Mouse (Mus musculus): Measurements from ENCODE around the gene Cgnl1. TPM values are rescaled to one million over a fixed set of nuclear protein-coding genes. Genes with fewer than 3 reads are reported as not detected.

The Cgnl1 gene
- total and polyA plus RNA-seq, 3 experiments: 9.6 to 99.0 (median 91.4) TPM

DNA sequence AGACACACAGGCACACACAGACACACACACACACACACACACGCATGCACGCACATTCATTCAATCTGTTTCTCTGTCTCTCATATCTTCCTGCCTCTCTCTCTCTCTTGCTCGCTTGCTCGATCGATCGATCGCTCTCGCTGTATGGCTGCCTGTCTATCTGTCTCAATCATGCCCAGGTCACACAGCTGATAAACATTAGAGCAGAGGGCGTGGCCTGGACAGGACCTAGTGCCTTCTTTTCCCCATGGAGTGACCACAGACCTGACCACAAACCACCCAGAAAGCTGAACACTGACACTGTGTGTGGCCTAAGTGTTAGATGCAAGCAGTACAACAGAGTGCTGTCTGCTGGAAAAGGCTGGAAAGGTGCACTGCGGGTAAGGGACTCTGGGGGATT is 60.6 kb downstream of the Cgnl1 start:
- DNase-seq: no peak

DNA sequence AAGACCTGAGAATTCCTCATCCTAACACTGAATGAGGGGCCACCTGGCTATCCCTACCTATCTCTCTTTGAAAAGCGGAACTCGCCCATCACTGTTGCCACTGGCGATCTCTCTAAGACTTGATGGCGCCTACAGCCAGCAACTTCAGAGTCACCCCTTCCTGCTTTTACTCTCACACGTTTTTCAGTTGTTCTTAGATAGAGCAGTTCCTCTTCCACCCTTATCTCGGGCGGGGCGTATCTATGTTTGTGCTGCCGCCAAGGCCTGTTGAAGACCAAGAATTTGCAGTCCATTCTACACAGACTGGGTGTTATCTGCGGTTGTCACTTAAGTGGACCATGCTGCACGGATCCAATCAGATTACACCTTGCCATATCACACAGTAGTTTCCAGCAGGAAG is 62.2 kb downstream of the Cgnl1 start:
- no peak for DNase-seq

DNA sequence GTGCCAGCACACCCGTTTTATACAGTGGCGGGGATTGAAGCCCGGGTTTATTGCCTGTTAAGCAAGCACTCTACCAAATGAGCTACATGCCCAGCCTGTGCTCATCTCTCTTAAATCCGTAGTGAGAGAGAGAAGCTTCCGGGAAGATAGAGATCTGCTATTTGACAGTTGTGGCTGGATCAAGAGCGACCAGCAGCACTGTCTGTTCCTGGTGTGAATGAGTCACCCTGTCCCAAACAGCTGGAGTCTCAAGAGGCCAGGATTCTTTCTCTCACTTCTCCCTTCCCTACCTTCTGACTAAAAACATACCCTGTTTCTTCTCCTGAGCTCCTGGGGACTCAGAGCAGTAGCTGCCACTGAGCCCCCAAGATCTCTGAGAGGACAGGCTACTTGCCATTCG is 63.4 kb downstream of the Cgnl1 start:
- no peak for DNase-seq

DNA sequence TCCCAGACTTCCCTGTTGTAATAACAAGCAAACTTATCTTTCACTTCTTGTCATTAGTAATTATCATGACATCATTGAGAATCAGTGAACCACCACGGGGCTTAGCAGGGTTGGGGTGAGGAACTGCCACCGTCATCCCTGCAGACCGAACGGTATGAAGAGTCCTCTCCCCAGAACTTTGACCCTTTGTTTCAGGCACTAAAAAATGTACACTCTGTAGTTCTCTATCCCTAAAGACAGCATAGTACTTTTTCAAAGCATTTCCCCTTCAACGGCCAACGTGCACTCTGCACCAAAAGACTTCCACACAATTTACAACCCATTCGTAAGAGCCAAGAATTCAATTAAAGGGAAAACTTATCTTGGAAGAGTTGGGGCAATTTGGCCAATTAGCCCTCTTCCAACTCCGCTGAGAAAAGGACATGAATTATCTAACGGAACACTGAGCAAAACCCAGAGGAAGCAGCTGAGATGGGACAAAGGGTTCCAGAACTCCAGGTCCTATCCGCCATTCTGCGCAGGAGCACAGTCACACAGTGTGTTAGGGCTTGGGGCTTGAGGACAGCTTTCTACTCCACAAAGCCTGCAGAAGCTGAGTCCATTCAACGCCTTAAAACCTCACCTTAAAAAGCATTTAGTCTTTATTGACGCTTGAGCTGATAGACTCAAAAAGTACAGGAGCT is 66.9 kb downstream of the Cgnl1 start:
- DNase-seq: no peak

DNA sequence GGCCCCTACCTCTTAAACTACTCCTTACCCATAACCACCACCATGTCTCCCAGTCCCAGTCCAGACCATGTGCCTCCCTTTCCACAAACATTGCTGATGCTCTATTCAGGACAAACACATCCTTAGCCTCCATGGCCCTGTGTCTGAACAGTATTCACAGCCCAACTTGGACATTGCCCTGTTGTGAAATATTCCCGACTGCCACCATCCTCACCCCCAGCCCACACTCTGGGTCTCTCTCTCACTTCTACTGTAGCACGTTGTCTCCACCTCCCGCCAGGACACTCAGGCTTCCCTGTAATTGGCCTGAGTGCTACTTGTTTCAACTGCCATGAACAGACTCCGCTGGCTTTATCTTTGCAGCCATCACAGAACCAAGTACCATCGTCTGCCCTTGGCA is 72.3 kb downstream of the Cgnl1 start:
- no peak for DNase-seq

DNA sequence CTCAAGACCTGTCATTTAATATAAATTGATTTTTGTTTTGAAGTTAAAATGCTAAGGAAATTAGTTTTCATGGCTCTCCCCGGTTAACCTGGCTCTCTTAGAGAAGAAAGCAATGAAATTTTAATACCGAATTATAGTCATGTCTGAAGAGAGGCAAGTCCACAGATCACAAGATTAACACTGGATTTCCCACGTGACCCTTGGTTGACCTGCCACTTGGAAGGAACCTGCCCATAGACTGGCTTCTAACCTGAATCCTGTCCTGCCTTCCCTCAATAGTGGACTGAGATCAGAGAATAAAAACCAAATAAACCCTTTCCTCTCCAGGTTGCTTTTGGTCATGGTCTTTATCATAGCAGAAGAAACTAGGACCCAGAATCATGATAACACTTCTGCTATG is 73.3 kb downstream of the Cgnl1 start:
- DNase-seq: no peak

DNA sequence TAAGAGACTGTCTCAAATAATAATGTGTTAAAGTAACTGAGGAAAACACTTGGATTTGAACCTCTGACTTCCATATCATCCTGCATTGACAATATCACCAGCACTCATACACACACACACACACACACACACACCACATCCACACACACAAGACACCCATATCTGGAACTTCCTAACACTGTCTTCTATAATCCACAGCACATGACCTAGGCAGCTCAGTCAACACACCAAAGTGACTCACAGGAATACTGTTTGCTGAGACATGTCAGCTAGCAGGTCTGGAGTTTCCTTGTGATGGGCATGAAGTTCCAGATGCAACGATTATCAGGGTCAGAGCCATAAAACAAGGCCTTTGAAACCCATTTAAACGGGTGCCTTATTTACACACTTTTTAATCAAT is 74.2 kb downstream of the Cgnl1 start:
- DNase-seq: no peak

DNA sequence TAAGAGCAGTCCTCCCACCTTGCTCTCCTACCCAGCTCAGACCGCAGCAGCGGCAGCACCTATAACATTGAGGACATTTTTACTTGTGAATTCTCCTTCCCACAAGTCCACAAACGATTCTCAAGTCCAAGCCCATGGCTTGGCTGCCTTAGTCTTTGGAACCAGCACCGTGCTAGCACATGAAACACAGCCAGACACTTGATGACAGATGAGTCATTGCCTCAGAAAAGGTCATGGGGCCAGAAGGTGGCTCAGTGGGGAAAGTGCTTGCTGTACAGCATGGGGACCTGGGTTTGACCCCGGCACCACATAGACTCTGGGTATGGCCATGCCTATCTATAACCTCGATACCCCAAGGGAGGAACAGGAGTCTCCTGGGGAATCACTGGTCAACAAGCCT is 74.6 kb downstream of the Cgnl1 start:
- peak; percentile 84 for DNase-seq

DNA sequence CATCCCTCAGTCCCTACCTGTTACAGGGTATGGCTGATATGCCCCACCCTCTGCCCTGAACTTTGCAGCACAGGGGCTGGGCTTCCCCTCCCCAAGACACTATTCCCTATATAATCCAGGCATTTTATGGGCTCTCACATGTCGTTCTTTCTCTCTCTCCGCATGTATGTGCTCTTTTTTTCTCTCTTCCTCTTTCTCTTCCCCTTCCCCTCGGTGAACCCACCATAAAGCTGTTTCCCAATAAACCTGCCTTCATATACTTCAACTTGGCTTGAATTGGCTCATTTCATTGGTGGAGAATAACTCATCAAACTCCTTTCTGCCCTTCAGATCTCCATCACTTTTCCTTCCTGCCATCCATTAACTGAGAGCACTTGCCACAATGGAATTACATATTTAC is 76.3 kb downstream of the Cgnl1 start:
- no peak for DNase-seq

DNA sequence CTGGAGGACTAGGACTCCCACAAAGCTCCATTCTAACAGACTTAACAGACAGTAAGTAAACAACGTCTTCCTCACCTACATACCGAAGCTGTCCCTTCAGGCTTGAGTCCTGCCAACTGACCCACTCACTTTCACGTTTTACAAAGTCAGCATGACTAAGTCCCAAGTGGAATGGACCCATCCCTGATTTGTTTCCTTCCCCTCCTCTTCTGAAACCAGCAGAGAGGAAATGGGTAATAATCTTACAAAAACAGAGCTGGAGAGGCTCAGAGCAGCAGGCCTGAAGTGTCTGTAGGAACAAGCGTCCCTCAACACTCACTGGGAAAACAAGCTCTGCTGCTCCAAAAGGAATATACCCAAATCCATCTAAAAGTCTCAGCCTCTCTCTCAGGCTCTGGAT is 77.2 kb downstream of the Cgnl1 start:
- DNase-seq: no peak

DNA sequence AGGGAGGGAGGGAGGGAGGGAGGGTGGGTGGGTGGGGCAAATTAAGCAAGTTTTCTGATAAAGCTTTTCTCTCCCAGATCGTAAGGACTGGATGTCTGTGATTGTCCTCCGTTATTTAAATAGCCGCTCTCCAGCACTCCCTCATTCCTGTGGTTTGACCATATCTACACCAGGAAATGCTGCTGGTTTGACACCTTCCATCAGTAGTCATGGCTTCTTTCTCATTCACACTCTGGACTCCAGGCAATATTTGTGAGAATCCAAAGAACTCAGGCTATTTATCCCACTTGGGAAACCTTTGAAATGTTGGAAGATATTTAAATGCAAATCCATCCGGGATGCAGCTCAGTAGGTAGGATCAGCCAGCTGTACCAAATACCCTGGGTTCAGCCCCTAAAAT is 77.6 kb downstream of the Cgnl1 start:
- no peak for DNase-seq

DNA sequence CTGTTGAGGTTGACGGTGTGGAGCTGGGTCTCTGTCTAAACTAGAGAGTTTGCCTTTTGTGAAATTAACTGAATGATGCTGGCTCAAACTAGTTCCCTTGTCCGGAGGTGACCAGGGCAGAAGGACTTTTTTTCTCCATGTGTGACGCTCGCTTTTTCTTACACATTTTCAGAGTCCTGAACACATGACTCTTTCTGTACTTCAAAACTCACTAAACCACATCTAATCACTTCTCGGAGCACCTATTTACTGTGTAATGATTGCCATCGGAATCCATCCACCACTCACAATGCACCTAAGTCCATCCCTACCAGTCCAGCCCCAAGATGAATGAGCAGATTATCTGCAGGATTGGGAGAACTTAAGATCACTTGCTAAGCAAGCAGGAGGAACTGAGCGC is 79.2 kb downstream of the Cgnl1 start:
- no peak for DNase-seq

DNA sequence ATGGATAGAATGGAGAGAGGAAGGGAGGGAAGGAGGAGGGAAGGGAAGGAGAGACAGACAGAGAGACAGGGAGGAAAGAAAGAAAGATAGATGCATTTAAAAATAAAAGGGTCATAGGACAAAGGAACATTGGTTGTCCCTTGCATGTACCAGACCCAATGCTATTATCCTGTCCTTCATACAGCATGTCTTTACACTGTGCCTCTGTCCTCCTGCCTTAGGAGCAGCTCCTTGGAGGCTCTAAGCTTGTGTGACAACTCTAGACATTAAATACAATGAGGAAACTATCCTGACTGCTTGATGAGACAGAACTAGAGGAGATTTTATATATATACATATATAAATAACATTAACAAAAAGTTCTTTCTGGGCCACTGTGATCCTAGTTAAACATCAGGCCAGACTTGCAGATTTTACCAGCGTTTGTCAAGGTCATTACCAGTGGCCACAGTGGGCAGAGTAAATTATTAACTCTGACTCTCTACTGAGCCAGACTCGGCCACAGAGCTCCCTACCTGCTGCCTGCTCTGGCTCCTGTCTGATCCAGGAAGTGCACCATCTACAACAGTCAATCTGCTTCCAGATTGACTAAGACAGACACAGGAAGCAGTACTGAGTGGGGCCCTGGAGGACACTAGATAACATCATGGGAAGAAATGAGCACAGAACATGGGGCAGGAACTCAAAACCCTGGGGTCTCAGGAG is 81.9 kb downstream of the Cgnl1 start:
- no peak for DNase-seq

DNA sequence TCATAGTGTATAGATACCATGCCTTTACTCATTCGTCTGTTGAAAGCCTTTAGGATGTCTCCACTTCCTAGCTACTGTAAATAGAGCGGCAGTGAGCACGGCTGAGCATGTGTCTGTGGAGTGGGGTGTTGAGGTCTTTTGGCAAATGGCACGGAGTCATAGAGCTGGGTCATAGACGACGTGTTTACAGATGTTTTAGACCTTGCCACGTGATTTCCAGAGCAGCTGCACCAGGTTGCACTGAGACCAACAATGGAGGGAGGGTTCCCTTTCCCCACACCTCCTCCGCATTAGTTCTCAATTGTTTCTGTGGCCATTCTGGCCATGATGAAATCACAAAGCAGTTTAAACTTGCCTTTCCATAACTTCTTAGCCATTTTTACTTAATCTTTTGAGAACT is 84.9 kb downstream of the Cgnl1 start:
- DNase-seq: no peak

DNA sequence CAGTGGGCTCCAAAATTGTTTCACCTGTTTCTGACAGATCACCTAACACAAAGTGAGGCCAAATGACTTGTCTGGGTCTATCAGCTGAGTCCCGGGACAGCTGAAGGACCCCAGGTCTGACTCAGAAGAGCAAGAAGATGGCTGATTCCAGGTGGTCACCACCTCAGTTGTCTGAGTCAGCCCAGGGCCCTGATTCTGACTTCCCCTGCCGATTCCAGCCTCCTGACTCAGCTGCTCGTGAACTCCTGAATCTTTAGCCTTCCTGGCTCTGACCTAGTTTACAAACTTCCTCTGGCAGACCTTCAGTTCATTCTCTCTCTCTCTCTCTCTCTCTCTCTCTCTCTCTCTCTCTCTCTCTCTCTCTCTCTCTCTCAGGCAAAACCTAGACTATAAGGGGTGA is 86.6 kb downstream of the Cgnl1 start:
- peak; percentile 76 for DNase-seq

DNA sequence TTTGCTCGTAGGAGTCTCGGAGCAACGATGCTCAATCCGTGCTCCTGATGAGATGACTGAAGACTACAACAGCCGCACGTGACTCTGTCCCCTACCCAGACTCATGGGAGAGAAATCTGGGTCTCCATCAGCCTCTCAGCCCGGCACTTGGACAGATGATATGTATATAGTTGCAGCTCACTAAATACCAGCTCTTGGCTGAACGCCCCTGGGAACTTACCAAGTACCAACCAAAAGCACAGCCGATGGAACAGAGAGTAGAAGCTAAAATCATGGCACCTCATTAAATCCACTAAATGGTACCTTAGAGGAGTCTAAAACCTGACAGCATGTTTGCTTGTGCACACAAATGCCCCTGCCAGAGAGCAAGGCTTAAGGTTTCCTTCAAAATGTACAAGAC is 91.0 kb downstream of the Cgnl1 start:
- no peak for DNase-seq

DNA sequence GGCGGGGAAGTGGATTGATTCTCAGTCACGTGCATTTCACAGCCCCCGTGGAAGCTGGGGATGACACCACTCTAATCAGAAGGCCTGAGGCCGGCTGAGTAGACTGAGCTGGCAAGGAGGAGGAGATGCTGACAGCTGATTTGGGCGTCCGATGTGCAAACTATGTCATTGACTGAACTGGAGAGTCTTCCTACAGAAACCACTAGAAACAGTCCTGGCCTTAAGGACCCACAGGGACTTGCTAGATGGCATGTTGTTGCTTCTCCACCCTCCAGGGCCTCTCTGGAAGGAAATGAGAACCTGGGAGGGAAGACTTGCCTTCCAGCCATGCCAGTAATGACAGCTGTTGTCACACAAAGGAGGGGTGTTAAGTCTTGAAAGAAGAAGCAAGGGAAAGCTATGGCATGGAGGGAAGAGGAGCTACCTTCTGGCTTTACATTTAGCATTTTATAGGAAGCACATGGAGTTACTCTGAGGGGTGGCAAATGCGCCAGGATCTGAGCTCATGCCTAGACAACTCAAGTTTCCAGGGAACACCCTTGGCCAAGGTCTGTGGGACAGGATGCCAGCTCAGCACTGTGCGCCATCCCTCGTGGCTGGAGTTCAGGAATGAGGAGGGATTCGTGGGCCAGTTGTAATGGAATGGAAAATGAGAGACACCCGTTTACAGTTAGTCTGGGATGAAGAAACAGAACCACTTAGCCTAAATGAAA is 92.1 kb downstream of the Cgnl1 start:
- peak; percentile 23 for DNase-seq

DNA sequence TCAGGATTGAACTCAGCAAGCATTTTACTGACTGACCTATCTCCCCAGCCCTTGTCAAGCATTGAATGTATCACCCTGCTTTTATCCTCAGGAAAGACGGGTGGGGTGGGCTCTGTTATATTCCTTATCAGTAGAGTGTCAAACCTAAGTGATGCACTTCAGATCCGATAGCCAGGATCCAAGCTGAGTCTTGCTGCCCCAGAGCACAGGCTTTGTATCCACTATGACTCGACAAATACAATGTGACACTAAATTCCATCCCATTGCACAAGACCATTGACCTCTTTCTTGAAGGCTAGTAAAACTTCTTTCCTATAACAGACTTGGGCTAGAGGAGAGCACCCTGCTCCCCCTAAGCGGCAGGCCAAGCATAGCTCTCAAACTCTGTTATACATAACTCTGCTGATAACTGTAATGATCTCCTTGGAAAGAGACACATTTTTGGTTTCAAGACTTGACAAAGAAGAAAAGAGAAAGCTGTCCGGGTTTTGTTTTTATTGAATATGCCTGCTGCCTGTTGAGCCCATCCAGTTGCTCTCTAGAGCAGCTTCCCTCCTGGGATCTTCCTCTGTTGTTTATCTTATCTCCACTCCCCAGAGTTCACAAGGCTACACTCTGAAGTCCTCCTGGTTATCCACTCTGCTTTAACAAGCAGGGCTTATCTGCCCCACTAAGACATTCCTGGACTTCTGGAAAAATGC is 94.3 kb downstream of the Cgnl1 start:
- DNase-seq: peak; percentile 42

DNA sequence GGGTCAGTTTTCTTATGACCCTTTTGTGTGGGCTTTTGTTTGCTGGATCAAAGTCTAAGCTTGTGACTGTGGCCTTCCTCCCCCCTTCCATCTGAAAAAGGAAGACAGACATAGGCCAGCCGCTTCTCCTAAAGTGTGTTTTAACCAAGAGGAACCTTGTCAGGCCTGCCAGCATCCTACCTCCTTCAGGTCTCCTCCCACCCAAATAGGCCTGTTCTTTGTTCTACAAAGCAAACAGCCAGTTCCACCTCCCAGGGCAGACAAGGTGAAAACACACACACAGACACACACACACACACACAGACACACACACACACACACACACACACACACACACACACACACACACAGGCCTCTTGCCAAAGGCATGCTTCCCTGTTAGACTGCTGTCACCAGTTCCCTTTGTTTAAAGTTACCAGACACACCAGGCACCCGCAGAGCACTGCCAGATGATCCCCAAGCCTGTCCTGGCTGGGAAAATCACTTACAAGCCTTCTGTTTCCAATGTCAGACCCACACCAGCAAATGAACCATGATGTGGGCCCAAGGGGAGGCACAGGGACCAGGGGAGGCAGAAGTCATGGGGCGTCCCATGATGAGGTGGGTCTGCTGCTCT is 95.5 kb downstream of the Cgnl1 start:
- no peak for DNase-seq

DNA sequence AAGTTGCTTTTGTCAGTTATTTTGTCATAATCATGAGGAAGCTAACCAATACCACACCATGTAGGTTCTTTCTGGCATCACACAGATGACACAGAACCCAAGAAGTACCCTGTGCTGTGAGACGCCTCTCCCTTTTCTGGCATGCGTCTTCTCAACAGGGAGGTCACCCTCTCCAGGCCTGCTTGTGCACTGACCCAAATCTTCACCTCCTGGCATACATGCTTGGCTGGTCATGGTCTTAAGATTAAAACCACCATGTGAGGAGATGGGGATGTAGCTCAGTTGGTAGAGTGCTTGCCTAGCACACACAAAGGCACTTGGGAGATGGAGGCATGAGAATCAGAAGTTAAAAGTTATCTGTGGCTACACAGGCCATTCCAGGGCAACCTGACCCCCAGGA is 96.2 kb downstream of the Cgnl1 start:
- DNase-seq: no peak

DNA sequence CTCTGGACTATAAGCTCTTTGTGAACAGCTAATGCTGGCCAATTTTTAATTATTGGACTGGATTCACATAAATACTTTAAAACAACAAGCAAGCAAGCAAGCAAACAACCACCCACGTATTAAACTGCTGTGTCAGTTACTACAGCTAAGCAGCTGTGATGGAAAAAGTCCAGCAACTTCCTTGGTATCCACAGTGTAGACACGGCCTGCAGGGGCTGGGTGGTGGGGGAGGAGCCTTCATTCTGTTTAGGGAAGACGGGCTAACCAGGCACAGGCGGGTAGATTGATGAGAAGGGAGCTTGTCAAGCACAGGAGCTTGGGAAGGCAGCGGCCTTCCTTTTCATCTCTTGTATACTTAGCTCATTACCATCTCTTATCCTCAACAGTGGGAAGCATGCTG is 96.9 kb downstream of the Cgnl1 start:
- DNase-seq: no peak

DNA sequence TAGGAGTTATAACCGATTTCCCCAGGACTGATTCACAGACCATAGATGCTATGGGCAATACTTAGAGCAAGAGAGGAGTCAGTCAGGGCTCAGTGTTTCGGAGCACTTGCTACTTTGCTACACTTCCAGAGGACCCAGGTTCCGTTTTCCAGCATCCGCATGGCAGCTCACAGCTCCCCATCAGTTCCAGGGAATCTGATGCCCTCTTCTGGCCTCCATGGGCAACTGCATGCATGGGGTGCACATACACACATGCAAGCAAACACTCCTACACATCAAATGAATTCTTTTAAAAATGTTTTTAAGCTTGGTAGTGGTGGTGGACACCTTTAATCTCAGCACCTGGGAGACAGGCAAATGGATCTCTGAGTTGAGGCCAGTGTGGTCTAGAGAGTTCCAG is 98.9 kb downstream of the Cgnl1 start:
- DNase-seq: no peak

All from adrenal gland, adult 2 months (tissue).